Comparison of ENCODE assay signal across 11 mouse cellular contexts in the genomic region with DNA sequence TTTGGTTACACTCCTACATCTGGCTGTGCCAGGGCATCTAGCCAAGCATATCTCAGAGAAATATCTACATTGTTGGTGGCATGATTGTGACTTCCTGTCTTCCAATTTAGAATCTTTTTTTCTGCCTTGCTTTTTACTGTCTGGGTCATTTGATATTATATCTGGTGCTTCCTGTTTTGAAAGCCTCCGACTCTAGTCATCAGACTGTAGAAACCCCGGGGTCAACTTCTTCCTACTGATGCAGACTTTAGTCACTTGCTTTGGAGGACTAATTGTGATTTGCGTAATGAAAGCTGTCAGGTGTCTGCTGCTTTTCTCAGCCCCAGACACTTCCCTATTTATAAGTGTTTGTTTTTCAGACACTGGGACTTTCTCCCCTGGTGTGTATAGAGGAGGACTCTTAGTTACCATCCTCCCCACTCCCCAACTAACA.
DNase-seq lines count a peak whose midpoint lies in the region; ATAC-seq and TF ChIP-seq lines count a peak whose summit lies in the region.
"Had no signal": no experiment of that assay in that cellular context is flagged by ENCODE, and none has a peak within 500 bp of the region (broad histone marks: within the 10 kb centered on the region; RNA-seq: fewer than 3 reads in every experiment).

No protein-coding gene starts in this region.

- TF ChIP-seq CTCF in liver, postnatal 0 days (IDR thresholded peaks at IDR 0.05; ENCODE audit: low read depth) = no peak

- H3K27ac ChIP-seq in liver, postnatal 0 days (ENCODE audit: low read depth) = peak overlapping the region; percentile 55
- no peak overlapping the region for H3K27ac ChIP-seq in forebrain, embryonic 10.5 days
- H3K27ac ChIP-seq in midbrain, embryonic 13.5 days = no peak overlapping the region
- H3K27ac ChIP-seq: embryonic facial prominence, embryonic 13.5 days had no signal

- no peak for DNase-seq in liver, postnatal 0 days
- no peak for DNase-seq in liver
- DNase-seq in Muller cell, postnatal 12 days (ENCODE audit: inconsistent ontology term) = peak; percentile 36
- peak; percentile 20 to 32 for DNase-seq in kidney, postnatal 36 days
- no peak for DNase-seq in forebrain, embryonic 10.5 days (ENCODE audit: extremely low spot score, low spot score)
- DNase-seq in adrenal gland, postnatal 14 days = no peak
- DNase-seq: thymus, postnatal 25 days had no signal

- no peaks in the 10 kb centered on the region for H3K27me3 ChIP-seq in liver, postnatal 0 days (ENCODE audit: insufficient read depth, low read length)
- H3K27me3 ChIP-seq in forebrain, embryonic 10.5 days (ENCODE audit: poor library complexity, severe bottlenecking) = no peaks in the 10 kb centered on the region
- no peaks in the 10 kb centered on the region for H3K27me3 ChIP-seq in midbrain, embryonic 13.5 days
- H3K27me3 ChIP-seq: embryonic facial prominence, embryonic 13.5 days had no signal

- 0 out of 2 replicates have a peak, but pooled peaks have one; percentile 43 for TF ChIP-seq EP300 in liver, postnatal 0 days (IDR thresholded peaks at IDR 0.05; ENCODE audit: low read depth)

- peak; percentile 57 for ATAC-seq in liver, postnatal 0 days
- ATAC-seq in neutrophil, adult 5-6 weeks (ENCODE audit: extremely low read depth, insufficient number of reproducible peaks, low FRiP score, poor library complexity, severe bottlenecking) = peak; percentile 94
- no peak for ATAC-seq in midbrain, embryonic 13.5 days
- ATAC-seq: midbrain, embryonic 16.5 days had no signal

- no peak overlapping the region for H3K4me2 ChIP-seq in liver, postnatal 0 days (ENCODE audit: low read depth, low read length)
- no peak overlapping the region for H3K4me2 ChIP-seq in midbrain, embryonic 13.5 days (replicated peaks)
- H3K4me2 ChIP-seq: embryonic facial prominence, embryonic 13.5 days had no signal

- H3K9ac ChIP-seq in liver, postnatal 0 days (replicated peaks) = no peak overlapping the region
- no peak overlapping the region for H3K9ac ChIP-seq in midbrain, embryonic 13.5 days (replicated peaks)
- H3K9ac ChIP-seq: embryonic facial prominence, embryonic 13.5 days had no signal

- H3K4me3 ChIP-seq in liver, postnatal 0 days (ENCODE audit: low read depth, low read length) = no peak overlapping the region
- H3K4me3 ChIP-seq in forebrain, embryonic 10.5 days = no peak overlapping the region
- no peak overlapping the region for H3K4me3 ChIP-seq in midbrain, embryonic 13.5 days (replicated peaks)
- H3K4me3 ChIP-seq: embryonic facial prominence, embryonic 13.5 days had no signal

- WGBS in liver, postnatal 0 days (ENCODE audit: insufficient replicate concordance) = 28% methylated on average over 3 of the region's 3 CpGs
- 81% methylated on average over 3 of the region's 3 CpGs for WGBS in forebrain, embryonic 10.5 days
- WGBS in midbrain, embryonic 13.5 days = 79% methylated on average over 3 of the region's 3 CpGs

- H3K36me3 ChIP-seq in liver, postnatal 0 days (replicated peaks; ENCODE audit: insufficient read depth, low read length) = no peaks in the 10 kb centered on the region
- no peaks in the 10 kb centered on the region for H3K36me3 ChIP-seq in forebrain, embryonic 10.5 days (replicated peaks)
- H3K36me3 ChIP-seq in midbrain, embryonic 13.5 days = no peaks in the 10 kb centered on the region
- H3K36me3 ChIP-seq: embryonic facial prominence, embryonic 13.5 days had no signal

- H3K4me1 ChIP-seq in liver, postnatal 0 days (ENCODE audit: insufficient read depth) = no peaks in the 10 kb centered on the region
- H3K4me1 ChIP-seq in forebrain, embryonic 10.5 days = no peaks in the 10 kb centered on the region
- no peaks in the 10 kb centered on the region for H3K4me1 ChIP-seq in midbrain, embryonic 13.5 days (replicated peaks)
- H3K4me1 ChIP-seq: embryonic facial prominence, embryonic 13.5 days had no signal

- H3K9me3 ChIP-seq in liver, postnatal 0 days (ENCODE audit: low read length) = no peaks in the 10 kb centered on the region
- no peaks in the 10 kb centered on the region for H3K9me3 ChIP-seq in forebrain, embryonic 10.5 days
- no peaks in the 10 kb centered on the region for H3K9me3 ChIP-seq in midbrain, embryonic 13.5 days
- H3K9me3 ChIP-seq: embryonic facial prominence, embryonic 13.5 days had no signal

Comparison
In these comparisons a context has a peak if more than half of its experiments do, and no peak if none do; other contexts are left out.
1. DNase-seq: peak in Muller cell, postnatal 12 days (single experiment) and kidney, postnatal 36 days (2 of 2); none in liver, postnatal 0 days (single experiment), liver (single experiment), forebrain, embryonic 10.5 days (single experiment) and adrenal gland, postnatal 14 days (single experiment).